Mouse (Mus musculus): ENCODE measurements around the gene Gm21992. TPM values are rescaled to one million over a fixed set of nuclear protein-coding genes. Genes with fewer than 3 reads are reported as not detected.
"Not testable (repeated sequence)": the region's sequence is repeated elsewhere in the genome, so short reads cannot be mapped to it uniquely, and the experiment has no call there.

Gm21992 gene
- polyA plus RNA-seq, 1 experiment from 2014 or later = 12.9 TPM

GRCm38 (mm10) chr19:4772785-4773184, 38.6 kb downstream of the Gm21992 start:
- WGBS = 88% methylated on average over 3 of the region's 3 CpGs

GRCm38 (mm10) chr19:4767507-4768148, 43.8 kb downstream of the Gm21992 start:
- ATAC-seq (ENCODE audit: low FRiP score) = no peak
- Histone ChIP-seq H3K27ac (ENCODE audit: low read depth, low read length) (no peak overlapping the region), H3K4me3 (ENCODE audit: low read depth, low read length) (no peak overlapping the region), H3K9me3 (ENCODE audit: control insufficient read depth, low read length) (no peaks in the 10 kb centered on the region), H3K4me2 (no peak overlapping the region), H3K9ac (ENCODE audit: low read length) (no peak overlapping the region), H3K27me3 (ENCODE audit: control insufficient read depth, insufficient read depth, low read length) (no peaks in the 10 kb centered on the region), H3K36me3 (ENCODE audit: control insufficient read depth, insufficient read depth, low read length) (peaks cover 12% of the 10 kb centered on the region), H3K4me1 (ENCODE audit: control insufficient read depth, insufficient read depth, low read length) (no peaks in the 10 kb centered on the region)
- 87% methylated on average over 12 of the region's 12 CpGs for WGBS
- no peak for DNase-seq (ENCODE audit: low spot score, missing footprints)

More at GRCm38 (mm10) chr19:4772785-4773184, 38.6 kb downstream of the Gm21992 start:
- no peak overlapping the region for H3K4me2 ChIP-seq
- H3K36me3 ChIP-seq (ENCODE audit: control insufficient read depth, insufficient read depth, low read length) = peaks cover 14% of the 10 kb centered on the region
- H3K4me1 ChIP-seq (ENCODE audit: control insufficient read depth, insufficient read depth, low read length) = no peaks in the 10 kb centered on the region
- no peaks in the 10 kb centered on the region for H3K27me3 ChIP-seq (ENCODE audit: control insufficient read depth, insufficient read depth, low read length)
- DNase-seq (ENCODE audit: low spot score, missing footprints) = no peak
- ATAC-seq (ENCODE audit: low FRiP score) = no peak
- H3K9me3 ChIP-seq (ENCODE audit: control insufficient read depth, low read length) = no peaks in the 10 kb centered on the region
- H3K9ac ChIP-seq (ENCODE audit: low read length) = no peak overlapping the region
- no peak overlapping the region for H3K27ac ChIP-seq (ENCODE audit: low read depth, low read length)
- no peak overlapping the region for H3K4me3 ChIP-seq (ENCODE audit: low read depth, low read length)

- DNase-seq (ENCODE audit: low spot score, missing footprints) (no peak), ATAC-seq (ENCODE audit: low FRiP score) (no peak)
- no peaks in the 10 kb centered on the region for H3K27me3 ChIP-seq (ENCODE audit: control insufficient read depth, insufficient read depth, low read length)
- H3K27ac ChIP-seq (ENCODE audit: low read depth, low read length) = no peak overlapping the region
- 68% methylated on average over 1 of the region's 1 CpGs for WGBS
- H3K4me1 ChIP-seq (ENCODE audit: control insufficient read depth, insufficient read depth, low read length) = peaks cover 12% of the 10 kb centered on the region
- peaks cover 9% of the 10 kb centered on the region for H3K36me3 ChIP-seq (ENCODE audit: control insufficient read depth, insufficient read depth, low read length)
- H3K9ac ChIP-seq (ENCODE audit: low read length) = no peak overlapping the region
- H3K9me3 ChIP-seq (ENCODE audit: control insufficient read depth, low read length) = no peaks in the 10 kb centered on the region
- no peak overlapping the region for H3K4me3 ChIP-seq (ENCODE audit: low read depth, low read length)
- no peak overlapping the region for H3K4me2 ChIP-seq
Observed at GRCm38 (mm10) chr19:4762876-4763275, 48.5 kb downstream of the Gm21992 start.

- WGBS = 90% methylated on average over 8 of the region's 8 CpGs
- H3K4me3 ChIP-seq (ENCODE audit: low read depth, low read length); DNase-seq (ENCODE audit: low spot score, missing footprints); H3K4me2 ChIP-seq; H3K36me3 ChIP-seq (ENCODE audit: control insufficient read depth, insufficient read depth, low read length); ATAC-seq (ENCODE audit: low FRiP score); H3K27me3 ChIP-seq (ENCODE audit: control insufficient read depth, insufficient read depth, low read length); H3K9me3 ChIP-seq (ENCODE audit: control insufficient read depth, low read length); H3K9ac ChIP-seq (ENCODE audit: low read length); H3K27ac ChIP-seq (ENCODE audit: low read depth, low read length): not testable (repeated sequence)
- peaks cover 16% of the 10 kb centered on the region for H3K4me1 ChIP-seq (ENCODE audit: control insufficient read depth, insufficient read depth, low read length)
Observed at GRCm38 (mm10) chr19:4760544-4760943, 50.9 kb downstream of the Gm21992 start.

GRCm38 (mm10) chr19:4756921-4757320, 54.5 kb downstream of the Gm21992 start:
- ATAC-seq (ENCODE audit: low FRiP score) = no peak
- WGBS = 9% methylated on average over 9 of the region's 9 CpGs
- Histone ChIP-seq H3K27ac (ENCODE audit: low read depth, low read length) (peak overlapping the region; percentile 95), H3K36me3 (ENCODE audit: control insufficient read depth, insufficient read depth, low read length) (peaks cover 2% of the 10 kb centered on the region), H3K4me3 (ENCODE audit: low read depth, low read length) (peak overlapping the region; percentile 61), H3K4me1 (ENCODE audit: control insufficient read depth, insufficient read depth, low read length) (peaks cover 16% of the 10 kb centered on the region), H3K9ac (ENCODE audit: low read length) (peak overlapping the region; percentile 91), H3K4me2 (peak overlapping the region; percentile 65), H3K9me3 (ENCODE audit: control insufficient read depth, low read length) (no peaks in the 10 kb centered on the region), H3K27me3 (ENCODE audit: control insufficient read depth, insufficient read depth, low read length) (no peaks in the 10 kb centered on the region)
- DNase-seq (ENCODE audit: low spot score, missing footprints) = no peak

GRCm38 (mm10) chr19:4756193-4756911, 55.1 kb downstream of the Gm21992 start, which contains the start of gene Rbm4b:
Gene Rbm4b, plus strand, starts transcription at chr19:4756497.
- no peaks in the 10 kb centered on the region for H3K27me3 ChIP-seq (ENCODE audit: control insufficient read depth, insufficient read depth, low read length)
- H3K4me1 ChIP-seq (ENCODE audit: control insufficient read depth, insufficient read depth, low read length) = peaks cover 16% of the 10 kb centered on the region
- under 1% methylated on average over 65 of the region's 65 CpGs for WGBS

GRCm38 (mm10) chr19:4755565-4756192, 55.7 kb downstream of the Gm21992 start:
- peaks cover 16% of the 10 kb centered on the region for H3K4me1 ChIP-seq (ENCODE audit: control insufficient read depth, insufficient read depth, low read length)
- peak; percentile 69 for ATAC-seq (ENCODE audit: low FRiP score)
- peak overlapping the region; percentile 95 for H3K27ac ChIP-seq (ENCODE audit: low read depth, low read length)
- under 1% methylated on average over 10 of the region's 10 CpGs for WGBS
- DNase-seq (ENCODE audit: low spot score, missing footprints) = peak; percentile 97
- H3K4me3 ChIP-seq (ENCODE audit: low read depth, low read length) = peak overlapping the region; percentile 61
- H3K4me2 ChIP-seq = peak overlapping the region; percentile 65
- no peaks in the 10 kb centered on the region for H3K9me3 ChIP-seq (ENCODE audit: control insufficient read depth, low read length)
- H3K27me3 ChIP-seq (ENCODE audit: control insufficient read depth, insufficient read depth, low read length) = no peaks in the 10 kb centered on the region
- peak overlapping the region; percentile 91 for H3K9ac ChIP-seq (ENCODE audit: low read length)
- H3K36me3 ChIP-seq (ENCODE audit: control insufficient read depth, insufficient read depth, low read length) = peaks cover 2% of the 10 kb centered on the region

More at GRCm38 (mm10) chr19:4756193-4756911, 55.1 kb downstream of the Gm21992 start, which contains the start of gene Rbm4b:
- Histone ChIP-seq H3K4me3 (ENCODE audit: low read depth, low read length) (peak within 1 kb of the TSS; percentile 61), H3K9me3 (ENCODE audit: control insufficient read depth, low read length) (no peaks in the 10 kb centered on the region), H3K27ac (ENCODE audit: low read depth, low read length) (peak within 1 kb of the TSS; percentile 95), H3K9ac (ENCODE audit: low read length) (peak within 1 kb of the TSS; percentile 91), H3K36me3 (ENCODE audit: control insufficient read depth, insufficient read depth, low read length) (peaks cover 2% of the 10 kb centered on the region), H3K4me2 (peak within 1 kb of the TSS; percentile 65)
- ATAC-seq (ENCODE audit: low FRiP score) (peak; percentile 98), DNase-seq (ENCODE audit: low spot score, missing footprints) (peak; percentile 100)

- Histone ChIP-seq H3K4me3 (ENCODE audit: low read depth, low read length) (no peak overlapping the region), H3K9me3 (ENCODE audit: control insufficient read depth, low read length) (no peaks in the 10 kb centered on the region), H3K9ac (ENCODE audit: low read length) (no peak overlapping the region), H3K27me3 (ENCODE audit: control insufficient read depth, insufficient read depth, low read length) (no peaks in the 10 kb centered on the region), H3K27ac (ENCODE audit: low read depth, low read length) (no peak overlapping the region), H3K36me3 (ENCODE audit: control insufficient read depth, insufficient read depth, low read length) (peaks cover 15% of the 10 kb centered on the region), H3K4me2 (no peak overlapping the region), H3K4me1 (ENCODE audit: control insufficient read depth, insufficient read depth, low read length) (no peaks in the 10 kb centered on the region)
- WGBS = 82% methylated on average over 6 of the region's 6 CpGs
- DNase-seq (ENCODE audit: low spot score, missing footprints) = no peak
- no peak for ATAC-seq (ENCODE audit: low FRiP score)
Observed at GRCm38 (mm10) chr19:4749975-4750374, 61.4 kb downstream of the Gm21992 start.

- DNase-seq (ENCODE audit: low spot score, missing footprints) (no peak), ATAC-seq (ENCODE audit: low FRiP score) (no peak)
- Histone ChIP-seq H3K9ac (ENCODE audit: low read length) (no peak overlapping the region), H3K4me3 (ENCODE audit: low read depth, low read length) (no peak overlapping the region), H3K27ac (ENCODE audit: low read depth, low read length) (no peak overlapping the region), H3K9me3 (ENCODE audit: control insufficient read depth, low read length) (no peaks in the 10 kb centered on the region), H3K27me3 (ENCODE audit: control insufficient read depth, insufficient read depth, low read length) (no peaks in the 10 kb centered on the region), H3K36me3 (ENCODE audit: control insufficient read depth, insufficient read depth, low read length) (peaks cover 15% of the 10 kb centered on the region), H3K4me2 (no peak overlapping the region), H3K4me1 (ENCODE audit: control insufficient read depth, insufficient read depth, low read length) (no peaks in the 10 kb centered on the region)
- 91% methylated on average over 10 of the region's 10 CpGs for WGBS
Observed at GRCm38 (mm10) chr19:4748493-4748892, 62.9 kb downstream of the Gm21992 start.
